ENCODE assay signal across 13 mouse cellular contexts in the genomic region with DNA sequence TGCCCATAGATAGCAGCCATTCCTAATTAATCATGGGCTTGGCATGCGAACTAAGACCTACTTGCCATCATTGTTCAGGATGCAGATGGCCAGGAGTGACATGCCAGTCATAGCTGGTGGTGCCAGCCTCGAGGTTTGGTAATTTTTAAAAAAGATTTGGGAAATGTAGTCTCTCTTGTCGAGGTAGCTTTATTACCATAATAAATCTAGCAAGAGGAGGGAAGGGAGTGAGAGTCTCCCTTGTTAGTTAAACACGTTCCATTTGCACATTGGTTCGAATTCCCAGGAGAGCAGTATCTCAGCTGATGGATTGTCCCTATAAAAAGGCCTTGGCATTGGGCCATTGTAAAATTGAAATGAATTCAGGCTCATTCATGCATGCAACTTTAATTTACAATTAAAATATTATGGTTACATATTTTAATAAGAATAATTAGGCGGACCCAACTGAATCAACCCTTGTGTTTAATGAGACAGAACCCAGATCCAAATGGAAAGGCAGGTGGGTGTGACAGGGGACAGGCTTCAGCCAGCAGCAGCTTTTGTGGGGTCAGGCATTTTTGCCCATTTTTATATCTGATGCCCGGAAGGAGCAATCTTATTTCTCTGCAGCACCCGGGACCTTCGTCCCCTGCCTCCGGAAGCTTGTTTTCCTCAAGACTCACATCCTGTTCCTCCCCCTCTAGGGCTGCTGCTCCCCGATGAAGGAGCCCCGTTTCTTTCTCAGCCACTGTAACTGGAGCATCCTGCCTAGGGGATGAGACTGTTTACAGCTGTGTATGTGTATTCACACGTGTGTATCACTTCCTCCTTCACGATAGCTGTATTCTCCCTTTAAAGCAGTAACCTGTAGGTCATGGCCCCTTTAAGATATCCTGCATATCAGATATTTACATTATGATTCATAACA. TPM values are rescaled to one million over a fixed set of nuclear protein-coding genes. Genes with fewer than 3 reads are reported as not detected.
DNase-seq lines count a peak whose midpoint lies in the region; ATAC-seq and TF ChIP-seq lines count a peak whose summit lies in the region.
"Had no signal": no experiment of that assay in that cellular context is flagged by ENCODE, and none has a peak within 500 bp of the region (broad histone marks: within the 10 kb centered on the region; RNA-seq: fewer than 3 reads in every experiment).

No protein-coding gene starts in this region.

- intact Hi-C loops in left cerebral cortex, postnatal 36 days (cut with DNase I), result no loop called here

- H3K4me1 ChIP-seq in kidney, postnatal 0 days (replicated peaks; ENCODE audit: insufficient read depth, low read length), result 0 out of 2 replicates have a peak, but pooled peaks cover 5% of the 10 kb centered on the region
- H3K4me1 ChIP-seq: liver, embryonic 13.5 days had no signal

- H3K9me3 ChIP-seq in kidney, postnatal 0 days (replicated peaks; ENCODE audit: low read length), result no peaks in the 10 kb centered on the region
- H3K9me3 ChIP-seq: liver, embryonic 13.5 days had no signal

- WGBS in kidney, postnatal 0 days, result 9% methylated on average over 14 of the region's 14 CpGs

- no peak overlapping the region for H3K4me3 ChIP-seq in kidney, postnatal 0 days (replicated peaks; ENCODE audit: low read depth, low read length)
- H3K4me3 ChIP-seq: liver, embryonic 13.5 days had no signal

- DNase-seq in cerebellum, postnatal 14 days, result peak; percentile 48 to 57
- no peak for DNase-seq in cerebellum, postnatal 25 days
- DNase-seq in kidney, postnatal 0 days (ENCODE audit: low spot score), result peak; percentile 75
- DNase-seq in kidney, adult 8-10 months, result no peak
- peak; percentile 93 for DNase-seq in Muller cell, postnatal 12 days (ENCODE audit: inconsistent ontology term)
- peak; percentile 61 for DNase-seq in mesoderm, embryonic 11.5 days (ENCODE audit: low read depth, low spot score)
- DNase-seq in left cerebral cortex, postnatal 36 days (ENCODE audit: low spot score in 2 of 2), result no peak
- DNase-seq in thymus, postnatal 4 days, result no peak
- DNase-seq: adrenal gland, postnatal 14 days; gastrocnemius, postnatal 36 days; liver, embryonic 13.5 days; thymus, postnatal 25 days had no signal

- no peak overlapping the region for H3K27ac ChIP-seq in kidney, postnatal 0 days
- H3K27ac ChIP-seq: liver, embryonic 13.5 days had no signal

- H3K4me2 ChIP-seq in kidney, postnatal 0 days (ENCODE audit: low read length), result peak overlapping the region; percentile 26
- H3K4me2 ChIP-seq: liver, embryonic 13.5 days had no signal

- H3K9ac ChIP-seq in kidney, postnatal 0 days (ENCODE audit: low read depth, low read length), result no peak overlapping the region
- H3K9ac ChIP-seq: liver, embryonic 13.5 days had no signal

- no peaks in the 10 kb centered on the region for H3K36me3 ChIP-seq in kidney, postnatal 0 days (ENCODE audit: insufficient read depth, low read length)
- H3K36me3 ChIP-seq: liver, embryonic 13.5 days had no signal

- ATAC-seq in kidney, postnatal 0 days (replicated peaks; ENCODE audit: low FRiP score, low read depth), result no peak; the same call in 1 of the 2 replicates
- ATAC-seq: CD4-positive, CD25-positive, alpha-beta regulatory T cell, adult 4 months had no signal

- TF ChIP-seq CTCF in kidney, postnatal 0 days (IDR thresholded peaks at IDR 0.05; ENCODE audit: low read depth), result no peak

- no peaks in the 10 kb centered on the region for H3K27me3 ChIP-seq in kidney, postnatal 0 days (ENCODE audit: insufficient read depth, low read length)
- H3K27me3 ChIP-seq: liver, embryonic 13.5 days had no signal

RNA-seq across cellular contexts. Expression of gene Snx10, which starts 43.3 kb away (rescaled TPM):
- 15.0 and 15.6 TPM in 2 replicates for polyA plus RNA-seq in kidney, postnatal 0 days (2015; fragmentation: Nextera tagmentation; extraction: Ambion mirVana)
- 100 to 1,000 TPM; 110 to 115 TPM for total RNA-seq in left cerebral cortex, postnatal 36 days (2021)

Comparison
In these comparisons a context has a peak if more than half of its experiments do, and no peak if none do; other contexts are left out.
1. DNase-seq: peak in cerebellum, postnatal 14 days (2 of 2), kidney, postnatal 0 days (single experiment), Muller cell, postnatal 12 days (single experiment) and mesoderm, embryonic 11.5 days (single experiment); none in cerebellum, postnatal 25 days (0 of 2), kidney, adult 8-10 months (0 of 2), left cerebral cortex, postnatal 36 days (0 of 2) and thymus, postnatal 4 days (single experiment).